Mouse (Mus musculus): ENCODE measurements around the gene Nkapd1.

The Nkapd1 gene

GRCm38 (mm10) chr9:50602055-50602845, 15.0 kb downstream of the Nkapd1 start:
- no peak for ATAC-seq (ENCODE audit: insufficient number of reproducible peaks, low FRiP score, low TSS enrichment)

DNA sequence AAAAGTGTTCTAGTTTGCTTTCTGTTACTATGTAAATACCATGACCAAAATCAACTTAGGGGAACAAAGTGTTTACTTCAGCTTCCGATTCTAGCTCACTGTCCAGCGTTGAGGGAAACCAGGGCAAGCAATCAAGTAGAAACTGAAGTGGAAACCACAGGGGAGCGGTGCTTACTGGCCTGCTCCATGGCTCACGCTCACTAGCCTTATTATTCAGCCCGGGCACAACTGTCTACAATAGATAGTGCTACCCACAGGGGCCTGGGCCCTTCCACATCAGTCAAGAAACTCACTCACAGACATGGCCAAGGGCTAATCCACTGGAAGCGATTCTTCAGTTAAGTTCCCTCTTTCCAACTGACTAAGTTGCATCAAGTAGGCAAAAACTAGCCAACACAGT, 15.7 kb downstream of the Nkapd1 start:
- ATAC-seq (ENCODE audit: insufficient number of reproducible peaks, low FRiP score, low TSS enrichment), result no peak

- ATAC-seq (ENCODE audit: insufficient number of reproducible peaks, low FRiP score, low TSS enrichment), result no peak
Measured at GRCm38 (mm10) chr9:50596973-50597372, 20.3 kb downstream of the Nkapd1 start.

DNA sequence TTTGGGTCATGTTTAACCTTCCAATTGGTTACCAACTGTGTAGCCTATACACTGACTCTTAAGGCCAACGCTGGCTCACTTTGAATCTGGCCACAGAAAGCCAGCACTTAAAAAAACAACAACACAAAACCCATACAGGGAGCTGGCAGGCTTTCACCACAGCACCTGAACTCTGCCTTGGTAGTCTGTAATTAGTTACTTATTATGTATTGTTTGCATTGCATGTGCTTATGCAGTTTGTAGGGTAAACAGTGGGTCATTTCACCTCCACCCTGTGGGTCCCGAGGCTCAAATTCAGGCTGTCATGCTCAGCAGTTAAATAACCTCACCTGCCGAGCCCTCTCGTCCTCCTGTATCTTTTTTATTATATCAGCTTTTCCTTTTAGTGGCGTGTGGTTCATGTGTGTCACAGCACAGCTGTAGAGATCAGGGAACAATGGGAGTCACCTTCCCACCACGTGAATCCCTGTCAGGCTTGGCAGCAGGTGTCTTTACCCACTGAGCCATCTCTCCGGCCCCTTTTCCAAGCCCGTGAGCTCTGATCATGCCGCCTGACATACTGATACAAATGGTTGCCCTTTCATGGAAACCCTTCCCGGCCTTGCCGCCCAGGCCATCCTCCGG, 22.4 kb downstream of the Nkapd1 start:
- no peak for ATAC-seq (ENCODE audit: insufficient number of reproducible peaks, low FRiP score, low TSS enrichment)

GRCm38 (mm10) chr9:50593544-50593943, 23.7 kb downstream of the Nkapd1 start:
- ATAC-seq (ENCODE audit: insufficient number of reproducible peaks, low FRiP score, low TSS enrichment), result no peak

DNA sequence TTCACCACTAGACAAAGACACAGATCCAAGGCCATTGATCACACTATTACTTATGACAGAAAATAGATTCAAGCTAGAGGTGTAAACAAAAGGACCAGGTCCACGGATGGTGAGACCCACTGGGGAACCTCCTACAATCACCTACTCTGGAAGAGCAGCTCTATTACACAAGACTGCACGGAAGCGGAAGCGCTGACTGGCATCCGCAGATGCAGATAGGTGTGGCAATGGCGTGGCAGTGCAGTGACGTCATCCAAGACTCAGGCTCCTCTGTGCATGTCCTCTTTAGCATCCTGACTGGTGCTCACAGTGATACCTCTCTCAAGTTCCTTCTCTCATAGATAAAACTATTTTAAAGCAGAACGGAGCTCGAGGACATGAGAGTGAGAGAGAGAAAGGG, 24.3 kb downstream of the Nkapd1 start:
- ATAC-seq (ENCODE audit: insufficient number of reproducible peaks, low FRiP score, low TSS enrichment), result no peak

DNA sequence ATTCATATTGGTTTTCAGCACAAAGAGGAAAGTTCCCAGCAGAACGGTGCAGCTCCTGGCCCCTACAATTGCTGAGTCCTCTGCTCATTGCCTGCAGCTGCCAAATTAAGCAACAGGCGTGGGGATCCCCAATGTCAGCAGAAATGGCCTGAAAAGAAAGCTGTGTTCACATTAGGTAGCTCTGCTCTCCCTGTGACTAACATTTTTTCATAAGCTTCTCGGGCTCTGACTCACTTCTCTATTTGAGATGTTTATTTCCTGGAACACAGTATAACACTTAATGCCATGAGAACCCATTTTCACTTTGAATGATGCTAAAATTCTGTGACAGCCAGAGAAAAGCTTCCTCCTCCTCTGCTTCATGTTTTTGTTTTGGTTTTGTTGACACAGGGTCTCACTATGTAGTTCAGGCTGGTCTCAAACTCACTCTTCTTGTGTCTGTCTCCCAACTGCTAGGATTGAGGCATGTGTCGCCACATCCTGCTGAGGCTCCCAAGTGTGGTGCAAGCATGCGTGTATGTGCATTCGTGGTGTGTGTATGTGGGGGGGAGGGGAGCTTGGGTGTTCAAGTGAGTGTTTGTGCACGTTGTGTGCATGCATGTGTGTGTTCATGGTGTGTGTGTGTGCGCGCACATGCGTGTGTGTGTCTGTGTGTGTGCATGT, 26.3 kb downstream of the Nkapd1 start:
- ATAC-seq (ENCODE audit: insufficient number of reproducible peaks, low FRiP score, low TSS enrichment), result no peak

GRCm38 (mm10) chr9:50586955-50587354, 30.3 kb downstream of the Nkapd1 start:
- no peak for ATAC-seq (ENCODE audit: insufficient number of reproducible peaks, low FRiP score, low TSS enrichment)

- no peak for ATAC-seq (ENCODE audit: insufficient number of reproducible peaks, low FRiP score, low TSS enrichment)
Measured at GRCm38 (mm10) chr9:50585145-50585818, 32.0 kb downstream of the Nkapd1 start.

DNA sequence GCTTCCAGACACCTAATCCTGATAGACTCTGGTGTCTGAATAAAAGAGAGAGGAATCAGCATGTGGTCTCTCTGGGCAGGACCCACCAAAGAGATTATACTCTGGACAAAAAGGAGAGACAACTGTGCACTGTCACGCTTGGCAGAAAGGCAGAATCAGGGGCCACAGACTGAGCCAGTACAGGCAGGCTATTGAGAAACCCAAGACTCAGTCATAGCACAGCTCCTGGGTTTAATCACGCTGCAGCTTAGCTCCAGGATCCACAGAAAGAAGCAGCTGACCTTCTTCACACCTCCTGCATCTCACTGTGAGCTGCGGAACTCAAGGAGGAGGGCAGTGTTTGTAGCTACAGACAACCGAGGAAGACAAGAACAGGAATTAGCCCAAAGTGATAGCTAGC, 36.9 kb downstream of the Nkapd1 start:
- no peak for ATAC-seq (ENCODE audit: insufficient number of reproducible peaks, low FRiP score, low TSS enrichment)

DNA sequence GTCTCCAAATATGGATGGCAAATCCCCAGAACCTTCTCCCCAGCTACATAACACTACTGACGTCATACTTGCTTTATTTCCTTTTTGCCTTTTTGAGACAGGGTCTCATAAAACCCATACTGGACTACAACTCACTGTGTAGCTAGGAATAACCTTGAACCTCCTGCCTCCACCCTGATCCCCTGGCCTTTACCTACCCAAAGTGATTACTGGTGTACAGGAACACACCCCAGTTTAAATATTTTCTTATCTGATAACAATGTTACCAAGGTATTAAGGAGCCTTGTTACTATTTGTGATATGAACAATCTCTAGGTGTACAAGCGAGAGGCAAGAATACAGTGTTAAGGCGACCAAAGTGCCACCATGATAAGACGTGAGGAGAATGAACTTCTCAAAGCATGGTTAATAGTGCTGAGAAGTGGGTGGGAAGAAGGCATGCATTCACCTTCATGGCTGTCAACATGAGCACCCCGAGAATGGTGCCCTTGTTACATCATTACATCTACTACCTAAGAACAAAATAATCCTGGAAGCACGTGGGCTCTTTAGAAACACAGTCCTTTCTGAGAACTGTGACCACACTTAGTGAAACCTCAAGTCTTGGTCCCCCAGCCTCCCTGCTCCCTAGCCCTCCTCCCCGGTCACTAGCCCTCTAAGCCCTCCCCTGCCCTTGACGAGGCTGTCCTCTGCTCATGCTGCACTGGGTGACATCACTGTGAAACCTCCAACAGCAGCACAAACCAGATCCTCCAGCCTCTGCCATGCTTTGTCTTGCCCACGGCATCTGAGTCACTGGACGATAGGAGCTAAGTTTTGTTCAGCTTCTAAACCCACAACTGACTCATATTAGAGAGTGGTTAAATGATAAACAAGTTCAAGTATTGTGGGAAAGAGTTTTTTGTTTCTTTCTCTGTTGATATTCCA, 47.4 kb downstream of the Nkapd1 start:
- no peak for ATAC-seq (ENCODE audit: insufficient number of reproducible peaks, low FRiP score, low TSS enrichment)

DNA sequence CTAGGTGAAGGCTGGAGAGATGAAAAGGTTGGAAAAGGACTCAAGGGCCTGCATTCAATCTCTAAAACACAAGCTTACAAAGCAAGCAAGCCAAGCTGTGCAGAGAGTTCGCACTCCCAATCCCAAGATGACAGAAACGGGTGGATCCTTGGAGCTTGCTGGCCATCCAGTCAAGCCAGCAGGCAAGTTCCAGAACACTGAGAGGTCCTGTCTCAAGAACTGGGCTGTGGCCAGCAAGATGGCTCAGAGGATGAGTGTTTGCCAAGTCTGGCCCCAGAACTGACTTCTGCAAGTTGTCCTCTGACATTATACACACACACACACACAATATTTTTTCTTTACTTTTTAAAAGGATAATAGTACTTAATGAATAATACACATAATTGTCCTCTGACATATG, 49.4 kb downstream of the Nkapd1 start:
- ATAC-seq (ENCODE audit: insufficient number of reproducible peaks, low FRiP score, low TSS enrichment), result no peak

DNA sequence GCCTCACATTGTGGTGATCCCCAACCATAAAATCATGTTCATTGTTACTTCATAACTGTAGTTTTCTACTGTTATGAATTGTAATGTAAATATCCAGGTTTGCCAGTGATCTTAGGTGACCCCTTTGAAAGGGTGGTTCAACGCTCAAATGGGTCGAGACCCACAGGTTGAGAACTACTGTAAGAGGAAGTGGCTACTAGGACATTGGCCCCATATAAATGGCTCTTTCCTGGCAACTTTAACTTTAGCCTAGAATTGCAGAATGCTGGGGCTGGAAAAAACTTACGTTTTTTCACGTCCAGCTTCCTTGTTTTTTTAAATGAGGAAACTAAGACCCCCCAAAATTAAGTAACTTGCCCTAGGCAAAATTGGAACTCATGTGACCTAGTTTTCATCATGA, 49.9 kb downstream of the Nkapd1 start:
- no peak for ATAC-seq (ENCODE audit: insufficient number of reproducible peaks, low FRiP score, low TSS enrichment)

GRCm38 (mm10) chr9:50565940-50566339, 51.3 kb downstream of the Nkapd1 start:
- ATAC-seq (ENCODE audit: insufficient number of reproducible peaks, low FRiP score, low TSS enrichment), result no peak

DNA sequence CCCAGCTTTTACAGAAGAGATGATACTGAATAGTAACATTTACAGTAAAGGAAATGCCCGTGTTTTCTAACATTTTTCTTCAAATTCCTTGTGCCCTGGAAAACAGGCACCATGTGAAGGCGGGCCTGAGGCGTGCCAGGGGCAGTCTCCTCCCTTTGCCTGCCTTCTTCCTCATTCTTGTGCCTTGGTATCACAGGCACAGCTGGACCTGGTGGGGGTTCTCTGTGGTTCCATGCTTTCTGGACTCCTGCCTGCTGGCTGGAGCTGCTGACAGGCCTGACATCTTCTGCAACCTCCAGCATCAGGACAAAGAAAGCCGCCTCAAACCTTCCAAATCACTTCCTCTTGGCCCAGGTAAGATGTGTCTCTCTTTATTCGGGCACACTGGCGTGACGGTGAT, 52.1 kb downstream of the Nkapd1 start:
- ATAC-seq (ENCODE audit: insufficient number of reproducible peaks, low FRiP score, low TSS enrichment), result no peak

GRCm38 (mm10) chr9:50561918-50562360, 55.3 kb downstream of the Nkapd1 start:
- ATAC-seq (ENCODE audit: insufficient number of reproducible peaks, low FRiP score, low TSS enrichment), result no peak

DNA sequence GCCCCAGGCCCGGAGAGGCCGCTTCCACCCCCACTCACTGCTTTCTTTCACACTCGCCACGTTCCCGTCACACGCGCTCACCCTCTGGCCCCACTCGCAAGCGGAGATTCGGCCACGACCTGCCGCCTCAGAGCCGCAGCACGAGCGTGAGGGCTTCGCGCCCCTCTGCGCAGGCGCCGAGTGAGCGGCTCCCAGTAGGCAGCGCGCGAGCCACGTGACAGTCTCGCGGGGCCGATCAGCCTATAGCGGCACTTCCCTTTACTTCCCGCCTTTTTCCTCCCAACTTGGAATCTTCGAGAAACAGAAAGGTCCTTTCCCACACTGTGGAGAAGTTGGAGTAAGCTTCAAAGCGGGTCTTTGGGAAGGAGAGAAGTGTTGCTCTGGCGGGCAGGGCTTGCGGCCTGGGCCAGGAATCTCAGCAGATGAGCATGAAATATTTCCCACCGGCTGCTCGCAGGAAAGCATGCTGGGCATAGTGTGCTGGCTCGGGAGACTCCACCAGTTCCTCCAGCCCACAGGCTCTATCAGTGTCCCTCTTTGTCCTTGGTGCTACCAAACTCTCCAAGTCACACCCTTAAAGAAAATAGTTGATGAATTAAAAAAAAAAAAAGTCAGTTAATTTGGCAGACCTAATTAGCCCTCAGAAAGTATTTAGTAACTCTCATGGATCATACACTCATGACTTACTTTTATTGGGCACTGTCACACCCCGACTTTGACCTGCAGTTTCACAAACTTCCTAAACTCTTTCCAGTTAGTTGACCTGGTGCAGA, 55.9 kb downstream of the Nkapd1 start, which contains the start of gene Tex12:
TSS of gene Tex12 (minus strand) at position 181 of the 773 bp plus-strand sequence.
- ATAC-seq (ENCODE audit: insufficient number of reproducible peaks, low FRiP score, low TSS enrichment), result no peak
